Mouse (Mus musculus): ENCODE data around the gene Smad9.
A peak's percentile ranks its signal among the peaks of the same experiment; 100 is the strongest.

Smad9 gene

DNA sequence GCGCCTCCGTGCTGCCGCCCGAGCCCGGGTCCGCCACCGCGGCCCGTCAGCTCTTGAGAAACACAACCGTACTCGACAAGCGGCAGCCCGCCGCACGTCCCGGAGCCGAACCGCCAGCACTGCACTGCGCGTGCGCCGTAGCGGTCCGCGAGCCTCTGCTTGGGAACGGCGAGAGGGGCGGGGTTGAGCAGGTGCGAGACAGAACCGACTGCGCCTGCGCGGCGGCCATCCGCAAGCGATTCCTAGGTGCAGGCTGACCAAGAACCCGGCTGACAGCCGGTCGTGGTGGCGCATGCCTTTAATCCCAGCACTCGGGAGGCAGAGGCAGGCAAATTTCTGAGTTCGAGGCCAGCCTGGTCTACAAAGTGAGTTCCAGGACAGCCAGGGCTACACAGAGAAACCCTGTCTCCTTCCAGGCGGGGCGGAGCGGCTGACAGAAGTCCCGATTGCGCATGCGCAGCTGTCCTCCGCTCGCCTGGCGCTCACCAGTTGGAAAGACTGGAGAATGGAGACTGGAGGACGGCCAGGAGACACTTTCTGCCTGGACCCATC is 52.4 kb downstream of the Smad9 start, which contains the start of gene Rfxap:
Gene Rfxap (minus strand): TSS at position 126 of the 552 bp plus-strand sequence.
- DNase-seq (ENCODE audit: low read depth, low spot score), result peak; percentile 90

DNA sequence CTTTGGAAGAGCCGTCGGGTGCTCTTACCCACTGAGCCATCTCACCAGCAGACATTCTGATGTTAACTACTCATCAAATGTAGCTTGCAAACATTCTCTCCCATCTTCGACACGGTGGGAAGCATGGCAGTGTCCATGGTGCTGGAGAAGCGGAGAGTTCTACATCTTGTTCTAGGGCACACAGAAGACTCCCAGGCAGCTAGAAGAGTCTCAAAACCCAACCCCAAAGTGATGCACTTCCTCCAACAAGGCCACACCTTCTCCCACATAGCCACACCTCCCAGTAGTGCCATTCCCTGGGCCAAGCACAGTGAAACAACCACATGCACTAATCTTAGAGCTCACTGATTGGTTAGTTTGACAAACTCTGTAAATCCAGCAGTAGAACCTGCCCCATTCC is 53.7 kb downstream of the Smad9 start:
- DNase-seq (ENCODE audit: low read depth, low spot score), result peak; percentile 83

DNA sequence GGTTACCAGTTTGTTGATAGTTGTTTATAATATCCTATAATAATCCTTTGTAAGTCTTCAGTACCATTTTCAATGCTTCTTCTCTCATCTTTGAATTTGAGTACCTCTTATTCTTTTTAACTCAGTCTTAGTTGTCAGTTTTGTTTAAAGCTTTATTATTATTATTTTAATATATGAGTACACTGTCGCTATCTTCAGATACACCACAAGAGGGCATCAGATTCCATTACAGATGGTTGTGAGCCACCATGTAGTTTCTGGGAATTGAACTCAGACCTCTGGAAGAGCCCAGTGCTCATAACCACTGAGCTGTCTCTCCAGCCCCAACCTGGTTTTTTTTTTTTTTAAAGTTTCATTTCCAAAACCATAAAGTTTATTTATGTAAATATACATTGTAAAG is 56.2 kb downstream of the Smad9 start:
- no peak for DNase-seq (ENCODE audit: low read depth, low spot score)

DNA sequence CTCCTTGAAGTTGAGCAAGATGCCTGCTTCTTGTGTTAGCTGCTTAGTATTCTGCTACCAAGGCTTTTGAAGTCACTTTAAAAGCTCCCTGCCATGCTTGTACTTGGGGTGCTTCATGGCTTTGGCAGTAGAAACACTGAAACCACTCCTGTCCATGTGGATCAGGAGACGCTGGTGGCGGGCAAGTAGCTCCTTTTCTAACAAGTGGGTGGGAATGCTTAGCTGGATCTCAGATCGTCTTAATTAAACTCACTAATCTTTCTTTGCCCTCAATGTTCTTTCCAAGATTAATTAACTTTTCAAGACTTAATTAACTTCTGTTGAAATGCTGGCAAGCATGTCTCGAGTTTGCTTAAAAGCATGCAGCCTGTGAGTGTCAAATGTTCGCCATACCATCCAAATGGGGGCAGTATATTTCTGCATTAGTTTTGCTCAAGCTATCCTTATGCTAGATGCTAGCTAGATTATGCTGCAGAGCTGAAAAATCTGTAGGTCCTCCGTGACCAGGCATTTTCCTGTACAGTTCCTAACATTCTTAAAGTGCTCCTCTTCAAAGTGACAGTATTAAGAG is 58.1 kb downstream of the Smad9 start:
- no peak for DNase-seq (ENCODE audit: low read depth, low spot score)

GRCm38 (mm10) chr3:54814622-54815021 is 59.2 kb downstream of the Smad9 start:
- no peak for DNase-seq (ENCODE audit: low read depth, low spot score)

GRCm38 (mm10) chr3:54815292-54815691 is 59.9 kb downstream of the Smad9 start:
- DNase-seq (ENCODE audit: low read depth, low spot score), result peak; percentile 81

GRCm38 (mm10) chr3:54822526-54822925 is 67.1 kb downstream of the Smad9 start:
- DNase-seq (ENCODE audit: low read depth, low spot score), result no peak

DNA sequence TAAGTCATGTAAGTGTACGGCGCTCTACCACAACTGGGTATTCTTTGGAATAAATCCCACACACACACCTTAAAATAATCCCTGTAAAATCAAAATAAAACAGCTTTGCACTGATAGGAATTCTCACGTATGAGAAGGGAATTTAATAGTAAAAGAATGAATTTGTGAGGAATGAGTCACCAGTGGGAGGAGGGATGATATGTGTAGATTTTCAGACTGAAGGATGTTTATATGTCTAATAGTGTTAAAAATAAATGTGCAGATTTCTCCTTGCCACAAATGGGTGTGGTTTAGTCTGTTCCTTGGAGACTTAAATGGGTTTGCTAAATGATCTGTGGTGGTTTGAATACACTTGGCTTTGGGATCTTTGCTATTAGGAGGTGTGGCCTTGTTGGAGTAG is 77.1 kb downstream of the Smad9 start:
- DNase-seq (ENCODE audit: low read depth, low spot score), result no peak

- no peak for DNase-seq (ENCODE audit: low read depth, low spot score)
Measured at GRCm38 (mm10) chr3:54835421-54835820, 80.0 kb downstream of the Smad9 start.
